Mouse (Mus musculus): ENCODE data around the gene Ciao2b. TPM values are rescaled to one million over a fixed set of nuclear protein-coding genes. Genes with fewer than 3 reads are reported as not detected.
A peak's percentile ranks its signal among the peaks of the same experiment; 100 is the strongest.

Gene Ciao2b
- polyA plus RNA-seq, 1 experiment from 2014 or later: 88.3 TPM

- H3K27ac ChIP-seq (ENCODE audit: low read depth): no peak overlapping the region
- H3K27me3 ChIP-seq (ENCODE audit: insufficient read depth, low read length): no peaks in the 10 kb centered on the region
- no peak for DNase-seq
- peaks cover 14% of the 10 kb centered on the region; the same call in 1 of the 2 replicates for H3K36me3 ChIP-seq (ENCODE audit: insufficient read depth)
- H3K4me3 ChIP-seq (ENCODE audit: low read depth, low read length): peak overlapping the region; percentile 85
- no peaks in the 10 kb centered on the region for H3K9me3 ChIP-seq (ENCODE audit: low read depth, low read length)
- peak overlapping the region; percentile 88 for H3K4me2 ChIP-seq
- no peak for ATAC-seq (ENCODE audit: insufficient read depth)
- peaks cover 15% of the 10 kb centered on the region for H3K4me1 ChIP-seq (ENCODE audit: insufficient read depth)
- peak overlapping the region; percentile 80 for H3K9ac ChIP-seq
- WGBS: 91% methylated on average over 7 of the region's 7 CpGs
- no peak for TF ChIP-seq CTCF (IDR thresholded peaks at IDR 0.05; ENCODE audit: low read depth)
Observed at GRCm38 (mm10) chr8:104640241-104640640, 1.5 kb downstream of the Ciao2b start.

- Histone ChIP-seq H3K4me1 (ENCODE audit: insufficient read depth) (peaks cover 15% of the 10 kb centered on the region), H3K27ac (ENCODE audit: low read depth) (no peak overlapping the region), H3K36me3 (ENCODE audit: insufficient read depth) (peaks cover 14% of the 10 kb centered on the region; the same call in 1 of the 2 replicates), H3K9me3 (ENCODE audit: low read depth, low read length) (no peaks in the 10 kb centered on the region), H3K9ac (no peak overlapping the region), H3K4me2 (no peak overlapping the region), H3K4me3 (ENCODE audit: low read depth, low read length) (no peak overlapping the region), H3K27me3 (ENCODE audit: insufficient read depth, low read length) (no peaks in the 10 kb centered on the region)
- ATAC-seq (ENCODE audit: insufficient read depth) (no peak), DNase-seq (no peak)
- 87% methylated on average over 6 of the region's 6 CpGs for WGBS
- TF ChIP-seq CTCF (IDR thresholded peaks at IDR 0.05; ENCODE audit: low read depth): no peak
Observed at GRCm38 (mm10) chr8:104638010-104638409, 3.8 kb downstream of the Ciao2b start.

GRCm38 (mm10) chr8:104635004-104635710 lies 6.6 kb downstream of the Ciao2b start:
- Histone ChIP-seq H3K9ac (no peak overlapping the region), H3K36me3 (ENCODE audit: insufficient read depth) (peaks cover 14% of the 10 kb centered on the region; the same call in 1 of the 2 replicates), H3K27ac (ENCODE audit: low read depth) (no peak overlapping the region), H3K4me1 (ENCODE audit: insufficient read depth) (peaks cover 9% of the 10 kb centered on the region), H3K27me3 (ENCODE audit: insufficient read depth, low read length) (peaks cover 9% of the 10 kb centered on the region; the same call in 1 of the 2 replicates), H3K4me3 (ENCODE audit: low read depth, low read length) (no peak overlapping the region), H3K4me2 (no peak overlapping the region), H3K9me3 (ENCODE audit: low read depth, low read length) (no peaks in the 10 kb centered on the region)
- no peak for DNase-seq
- no peak for ATAC-seq (ENCODE audit: insufficient read depth)
- 87% methylated on average over 3 of the region's 3 CpGs for WGBS
- TF ChIP-seq CTCF (IDR thresholded peaks at IDR 0.05; ENCODE audit: low read depth): no peak

GRCm38 (mm10) chr8:104633156-104633744 lies 8.5 kb downstream of the Ciao2b start:
- H3K27ac ChIP-seq (ENCODE audit: low read depth): no peak overlapping the region
- ATAC-seq (ENCODE audit: insufficient read depth) (no peak), DNase-seq (no peak)
- H3K4me1 ChIP-seq (ENCODE audit: insufficient read depth): peaks cover 14% of the 10 kb centered on the region
- H3K27me3 ChIP-seq (ENCODE audit: insufficient read depth, low read length): peaks cover 12% of the 10 kb centered on the region; the same call in 1 of the 2 replicates
- H3K4me2 ChIP-seq: no peak overlapping the region
- no peak overlapping the region for H3K4me3 ChIP-seq (ENCODE audit: low read depth, low read length)
- H3K9me3 ChIP-seq (ENCODE audit: low read depth, low read length): no peaks in the 10 kb centered on the region
- 40% methylated on average over 9 of the region's 9 CpGs for WGBS
- H3K36me3 ChIP-seq (ENCODE audit: insufficient read depth): 0 out of 2 replicates have a peak, but pooled peaks cover 6% of the 10 kb centered on the region
- H3K9ac ChIP-seq: no peak overlapping the region
- no peak for TF ChIP-seq CTCF (IDR thresholded peaks at IDR 0.05; ENCODE audit: low read depth)

GRCm38 (mm10) chr8:104632486-104632885 lies 9.3 kb downstream of the Ciao2b start:
- 65% methylated on average over 6 of the region's 6 CpGs for WGBS
- 0 out of 2 replicates have a peak, but pooled peaks cover 3% of the 10 kb centered on the region for H3K36me3 ChIP-seq (ENCODE audit: insufficient read depth)
- no peak for TF ChIP-seq CTCF (IDR thresholded peaks at IDR 0.05; ENCODE audit: low read depth)

GRCm38 (mm10) chr8:104631975-104632374 lies 9.8 kb downstream of the Ciao2b start:
- DNase-seq (no peak), ATAC-seq (ENCODE audit: insufficient read depth) (no peak)
- Histone ChIP-seq H3K36me3 (ENCODE audit: insufficient read depth) (0 out of 2 replicates have a peak, but pooled peaks cover 3% of the 10 kb centered on the region), H3K9ac (no peak overlapping the region; the same call in 1 of the 2 replicates), H3K27me3 (ENCODE audit: insufficient read depth, low read length) (peaks cover 12% of the 10 kb centered on the region; the same call in 1 of the 2 replicates), H3K4me2 (peak overlapping the region; percentile 68), H3K4me3 (ENCODE audit: low read depth, low read length) (peak overlapping the region; percentile 39), H3K4me1 (ENCODE audit: insufficient read depth) (peaks cover 14% of the 10 kb centered on the region), H3K27ac (ENCODE audit: low read depth) (peak overlapping the region; percentile 63; the same call in 1 of the 2 replicates), H3K9me3 (ENCODE audit: low read depth, low read length) (no peaks in the 10 kb centered on the region)
- no peak for TF ChIP-seq CTCF (IDR thresholded peaks at IDR 0.05; ENCODE audit: low read depth)
- WGBS: 27% methylated on average over 5 of the region's 5 CpGs

More at GRCm38 (mm10) chr8:104632486-104632885, 9.3 kb downstream of the Ciao2b start:
- no peak overlapping the region for H3K9ac ChIP-seq
- no peaks in the 10 kb centered on the region for H3K9me3 ChIP-seq (ENCODE audit: low read depth, low read length)
- no peak overlapping the region for H3K27ac ChIP-seq (ENCODE audit: low read depth)
- H3K27me3 ChIP-seq (ENCODE audit: insufficient read depth, low read length): peaks cover 12% of the 10 kb centered on the region; the same call in 1 of the 2 replicates
- no peak overlapping the region; the same call in 1 of the 2 replicates for H3K4me2 ChIP-seq
- no peak overlapping the region for H3K4me3 ChIP-seq (ENCODE audit: low read depth, low read length)
- H3K4me1 ChIP-seq (ENCODE audit: insufficient read depth): peaks cover 14% of the 10 kb centered on the region
- DNase-seq (no peak), ATAC-seq (ENCODE audit: insufficient read depth) (no peak)
